Mouse (Mus musculus): ENCODE measurements around the gene Trim33. TPM values are rescaled to one million over a fixed set of nuclear protein-coding genes. Genes with fewer than 3 reads are reported as not detected.

The Trim33 gene
- total and polyA plus RNA-seq, 3 experiments = 20.2 to 30.4 TPM; not detected in 1

- no peak for DNase-seq (ENCODE audit: low read depth, low spot score)
These were observed 32.3 kb upstream of the Trim33 start for GRCm38 (mm10) chr3:103246627-103247260.

DNA sequence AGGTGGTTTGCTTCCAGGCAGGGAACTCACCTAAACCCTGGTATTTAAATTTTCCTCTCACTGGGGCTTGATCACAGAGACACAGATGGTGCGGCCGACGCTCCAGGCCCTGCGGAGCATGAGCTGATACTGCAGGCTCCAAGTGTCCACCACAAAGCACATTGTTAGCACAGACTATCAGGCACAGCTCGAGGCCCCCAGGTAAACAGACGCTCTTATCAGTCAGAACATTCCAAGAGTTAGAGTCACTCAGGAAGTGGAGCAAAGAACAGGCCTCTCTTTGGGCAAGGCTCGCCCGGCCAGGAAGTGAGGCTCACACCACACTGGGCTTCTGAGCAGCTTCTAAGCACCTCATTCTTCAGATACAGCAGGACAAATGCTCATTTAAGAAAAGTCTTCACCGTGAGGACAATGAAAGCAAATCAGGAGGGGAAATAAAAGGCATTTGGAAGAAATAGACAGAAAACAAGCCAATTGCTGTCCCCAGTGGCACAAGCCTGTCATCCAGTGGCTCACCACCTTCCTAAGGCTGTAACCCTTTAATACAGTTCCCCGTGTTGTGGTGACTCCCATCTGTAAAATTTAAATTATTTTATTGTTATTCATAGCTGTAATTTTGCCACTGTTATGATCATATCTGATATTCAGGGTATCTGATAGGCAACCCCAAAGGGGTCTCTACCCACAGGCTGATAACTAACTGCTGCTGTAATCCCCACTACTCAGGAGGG is 22.8 kb upstream of the Trim33 start:
- H3K79me2 ChIP-seq (ENCODE audit: control insufficient read depth, insufficient read depth, low read length, poor library complexity) = no peaks in the 10 kb centered on the region
- no peak overlapping the region for H3K27ac ChIP-seq (ENCODE audit: control insufficient read depth, low read depth, low read length)
- no peaks in the 10 kb centered on the region for H3K27me3 ChIP-seq (ENCODE audit: control insufficient read depth in 1 of 2, insufficient read depth in 2 of 2, low read length in 2 of 2)
- no peak overlapping the region for H3K9ac ChIP-seq (ENCODE audit: control insufficient read depth, low read depth, low read length, poor library complexity, severe bottlenecking)
- no peaks in the 10 kb centered on the region; a peak in 1 of 4 replicates for H3K36me3 ChIP-seq (ENCODE audit: control insufficient read depth in 1 of 2, insufficient read depth in 2 of 2, low read length in 2 of 2)
- H3K4me3 ChIP-seq (ENCODE audit: control insufficient read depth in 1 of 2, insufficient read depth in 1 of 2, low read depth in 2 of 2, low read length in 2 of 2) = no peak overlapping the region
- no peak for TF ChIP-seq ZMIZ1 (IDR thresholded peaks at IDR 0.05; ENCODE audit: low read depth, low read length)
- no peak for TF ChIP-seq POLR2A (IDR thresholded peaks at IDR 0.05; ENCODE audit: control insufficient read depth in 1 of 2, insufficient read depth in 1 of 2, low read depth in 1 of 2, low read length in 2 of 2, poor library complexity in 1 of 2)
- TF ChIP-seq RCOR1 (IDR thresholded peaks at IDR 0.05; ENCODE audit: low read depth, low read length) = no peak
- no peak for TF ChIP-seq MYC (IDR thresholded peaks at IDR 0.05; ENCODE audit: low read depth, low read length)
- TF ChIP-seq MAZ (IDR thresholded peaks at IDR 0.05; ENCODE audit: low read depth, low read length) = no peak
- no peak for TF ChIP-seq UBTF (IDR thresholded peaks at IDR 0.05; ENCODE audit: borderline replicate concordance, insufficient read depth, low read depth, low read length)
- no peak for TF ChIP-seq TAL1 (IDR thresholded peaks at IDR 0.05; ENCODE audit: low read length)
- TF ChIP-seq GABPA (IDR thresholded peaks at IDR 0.05; ENCODE audit: low read depth, low read length) = no peak
- no peak for TF ChIP-seq EP300 (IDR thresholded peaks at IDR 0.05; ENCODE audit: low read depth in 1 of 2, low read length in 2 of 2)
- TF ChIP-seq MXI1 (IDR thresholded peaks at IDR 0.05; ENCODE audit: low read depth, low read length) = no peak
- no peak for TF ChIP-seq TCF12 (IDR thresholded peaks at IDR 0.05; ENCODE audit: low read depth, low read length)
- TF ChIP-seq MEF2A (IDR thresholded peaks at IDR 0.05; ENCODE audit: extremely low read depth, insufficient replicate concordance, low read depth, low read length, poor library complexity, severe bottlenecking) = no peak
- TF ChIP-seq ZNF384 (IDR thresholded peaks at IDR 0.05; ENCODE audit: low read depth, low read length) = no peak
- no peak for TF ChIP-seq POLR2AphosphoS2 (IDR thresholded peaks at IDR 0.05; ENCODE audit: low read length)
- TF ChIP-seq ZC3H11A (IDR thresholded peaks at IDR 0.05; ENCODE audit: low read depth, low read length) = no peak
- no peak for TF ChIP-seq BHLHE40 (IDR thresholded peaks at IDR 0.05; ENCODE audit: borderline replicate concordance, low read depth, low read length)
- no peaks in the 10 kb centered on the region for H3K4me1 ChIP-seq (ENCODE audit: control insufficient read depth in 1 of 2, insufficient read depth in 2 of 2, low read length in 2 of 2)
- DNase-seq (ENCODE audit: low read depth, low spot score) = peak; percentile 7
- no peaks in the 10 kb centered on the region for H3K9me3 ChIP-seq (replicated peaks; ENCODE audit: insufficient read depth, low read length)

More at GRCm38 (mm10) chr3:103246627-103247260, 32.3 kb upstream of the Trim33 start:
- Histone ChIP-seq H3K9ac (ENCODE audit: control insufficient read depth, low read depth, low read length, poor library complexity, severe bottlenecking) (no peak overlapping the region), H3K9me3 (replicated peaks; ENCODE audit: insufficient read depth, low read length) (no peaks in the 10 kb centered on the region), H3K27me3 (ENCODE audit: control insufficient read depth in 1 of 2, insufficient read depth in 2 of 2, low read length in 2 of 2) (no peaks in the 10 kb centered on the region), H3K79me2 (ENCODE audit: control insufficient read depth, insufficient read depth, low read length, poor library complexity) (no peaks in the 10 kb centered on the region), H3K36me3 (ENCODE audit: control insufficient read depth in 1 of 2, insufficient read depth in 2 of 2, low read length in 2 of 2) (no peaks in the 10 kb centered on the region), H3K4me3 (ENCODE audit: control insufficient read depth in 1 of 2, insufficient read depth in 1 of 2, low read depth in 2 of 2, low read length in 2 of 2) (no peak overlapping the region), H3K4me1 (ENCODE audit: control insufficient read depth in 1 of 2, insufficient read depth in 2 of 2, low read length in 2 of 2) (no peaks in the 10 kb centered on the region), H3K27ac (ENCODE audit: control insufficient read depth, low read depth, low read length) (no peak overlapping the region)
- TF ChIP-seq JUND (IDR thresholded peaks at IDR 0.05; ENCODE audit: low read depth, low read length) (no peak), NRF1 (IDR thresholded peaks at IDR 0.05; ENCODE audit: insufficient read depth, low read depth, low read length, poor library complexity, severe bottlenecking) (no peak), CTCF (IDR thresholded peaks at IDR 0.05 in 2 of 3, conservative IDR thresholded peaks at IDR 0.05 in 1 of 3; ENCODE audit: control insufficient read depth in 1 of 3, insufficient read depth in 1 of 3, low read depth in 2 of 3, low read length in 3 of 3, poor library complexity in 1 of 3, severe bottlenecking in 1 of 3) (no peak), CHD1 (IDR thresholded peaks at IDR 0.05; ENCODE audit: low read depth, low read length) (no peak), HCFC1 (IDR thresholded peaks at IDR 0.05; ENCODE audit: low read depth, low read length) (no peak), POLR2AphosphoS2 (IDR thresholded peaks at IDR 0.05; ENCODE audit: low read length) (no peak), RAD21 (IDR thresholded peaks at IDR 0.05; ENCODE audit: low read depth, low read length) (no peak), GATA1 (IDR thresholded peaks at IDR 0.05; ENCODE audit: low read depth, low read length) (no peak), MXI1 (IDR thresholded peaks at IDR 0.05; ENCODE audit: low read depth, low read length) (no peak), ZMIZ1 (IDR thresholded peaks at IDR 0.05; ENCODE audit: low read depth, low read length) (no peak), SIN3A (IDR thresholded peaks at IDR 0.05; ENCODE audit: low read length) (no peak), POLR2AphosphoS5 (IDR thresholded peaks at IDR 0.05; ENCODE audit: borderline replicate concordance, low read depth, low read length) (no peak), ELF1 (IDR thresholded peaks at IDR 0.05; ENCODE audit: low read depth, low read length) (no peak), TAL1 (IDR thresholded peaks at IDR 0.05; ENCODE audit: low read length) (no peak), CHD2 (IDR thresholded peaks at IDR 0.05; ENCODE audit: low read length) (no peak), EP300 (IDR thresholded peaks at IDR 0.05; ENCODE audit: low read depth in 1 of 2, low read length in 2 of 2) (no peak), E2F4 (IDR thresholded peaks at IDR 0.05; ENCODE audit: borderline replicate concordance, low read depth, low read length) (no peak)

Measured in MEL (cell line).